Mouse (Mus musculus) CH12.LX (cell line): ENCODE measurements around the gene Zyg11a.

ENCODE experiments used
- CTCF ChIP-seq, 2 experiments: IDR thresholded peaks in 1 of 2; conservative IDR thresholded peaks in 1 of 2; 2 replicates each; pipeline ENCODE4 v1.5.1; 2011 to 2012; ENCODE audit warnings: low read depth in 2 of 2, low read length in 2 of 2, improper control_type of control experiment in 1 of 2, inconsistent platforms in 1 of 2, mild to moderate bottlenecking in 1 of 2, moderate library complexity in 1 of 2
- MAFK ChIP-seq: IDR thresholded peaks from 2 replicates; pipeline ENCODE4 v1.6.1; 2011; ENCODE audit warnings: low read length, improper control_type of control experiment; ENCODE audit not compliant: insufficient replicate concordance

GRCm38 (mm10) chr4:108217332-108218179 is at the start of gene Zyg11a:
- no peak for TF ChIP-seq MAFK
- no peak for TF ChIP-seq CTCF (conservative IDR thresholded peaks at IDR 0.05 in 1 of 2, IDR thresholded peaks at IDR 0.05 in 1 of 2; ENCODE audit: low read depth in 2 of 2, low read length in 2 of 2)
